Mouse (Mus musculus) kidney, adult 18-20 months (tissue): Measurements from ENCODE around the gene Erbb2.
A peak's percentile ranks its signal among the peaks of the same experiment; 100 is the strongest.

Experiments used
- DNase-seq: peaks from one replicate; pipeline ENCODE4 v3.0.0; 2021

The Erbb2 gene

GRCm38 (mm10) chr11:98431743-98432502 is 19.7 kb downstream of the Erbb2 start:
- DNase-seq, result no peak

GRCm38 (mm10) chr11:98435723-98436122 is 23.5 kb downstream of the Erbb2 start:
- no peak for DNase-seq

GRCm38 (mm10) chr11:98437441-98437840 is 25.2 kb downstream of the Erbb2 start:
- DNase-seq, result peak; percentile 54

- peak; percentile 99 for DNase-seq
Measured at GRCm38 (mm10) chr11:98438331-98439158, 26.3 kb downstream of the Erbb2 start, which contains the start of gene Mien1. TSS of gene Mien1 (minus strand) at chr11:98438991.

- no peak for DNase-seq
Measured at GRCm38 (mm10) chr11:98443688-98444087, 31.4 kb downstream of the Erbb2 start.

GRCm38 (mm10) chr11:98445238-98445637 is 33.0 kb downstream of the Erbb2 start:
- no peak for DNase-seq

- DNase-seq, result peak; percentile 82
Measured at GRCm38 (mm10) chr11:98445679-98446078, 33.4 kb downstream of the Erbb2 start.

- DNase-seq, result no peak
Measured at GRCm38 (mm10) chr11:98446213-98446561, 33.9 kb downstream of the Erbb2 start, which contains the start of gene Grb7. TSS of gene Grb7 (plus strand) at chr11:98446394.

- DNase-seq, result peak; percentile 85
Measured at GRCm38 (mm10) chr11:98446562-98447474, 34.5 kb downstream of the Erbb2 start.

- DNase-seq, result no peak
Measured at GRCm38 (mm10) chr11:98447475-98447834, 35.2 kb downstream of the Erbb2 start.

GRCm38 (mm10) chr11:98448191-98448790 is 36.0 kb downstream of the Erbb2 start:
- DNase-seq, result peak; percentile 80

GRCm38 (mm10) chr11:98449419-98449818 is 37.1 kb downstream of the Erbb2 start:
- peak; percentile 37 for DNase-seq

GRCm38 (mm10) chr11:98449921-98450771 is 37.9 kb downstream of the Erbb2 start:
- peak; percentile 71 for DNase-seq

GRCm38 (mm10) chr11:98455484-98455883 is 43.2 kb downstream of the Erbb2 start:
- no peak for DNase-seq

GRCm38 (mm10) chr11:98456545-98456944 is 44.3 kb downstream of the Erbb2 start:
- no peak for DNase-seq

- no peak for DNase-seq
Measured at GRCm38 (mm10) chr11:98456945-98457344, 44.7 kb downstream of the Erbb2 start.

- DNase-seq, result peak; percentile 89
Measured at GRCm38 (mm10) chr11:98457367-98458120, 45.3 kb downstream of the Erbb2 start.

- DNase-seq, result no peak
Measured at GRCm38 (mm10) chr11:98458121-98458990, 46.1 kb downstream of the Erbb2 start.

- DNase-seq, result no peak
Measured at GRCm38 (mm10) chr11:98459071-98459741, 46.9 kb downstream of the Erbb2 start.
